Mouse (Mus musculus) heart, adult 8-10 months (tissue): Measurements from ENCODE around the gene Rnf166. TPM values are rescaled to one million over a fixed set of nuclear protein-coding genes. Genes with fewer than 3 reads are reported as not detected.
A peak's percentile ranks its signal among the peaks of the same experiment; 100 is the strongest.

Experiments used
- DNase-seq: peaks from one replicate; pipeline ENCODE4 v3.0.0; 2022; ENCODE audit warnings: low spot score
- total RNA-seq, 4 experiments: library from RNA; stranded (reverse); gene quantifications; 2 replicates each; pipeline ENCODE4 v1.2.4; 2022

The Rnf166 gene
- total RNA-seq: 10 to 100 TPM; 38.4 to 68.1 (median 57.1) TPM

- peak; percentile 86 for DNase-seq
Observed at GRCm38 (mm10) chr8:122475580-122476320, at the start of gene Rnf166, which contains the start of gene Ctu2. TSS of gene Rnf166 (minus strand) at chr8:122476064. TSS of gene Ctu2 (plus strand) at chr8:122476143.

- no peak for DNase-seq
Observed at GRCm38 (mm10) chr8:122525004-122525403, 49.1 kb upstream of the Rnf166 start.

- no peak for DNase-seq
Observed at GRCm38 (mm10) chr8:122524506-122524905, 48.6 kb upstream of the Rnf166 start.

GRCm38 (mm10) chr8:122523652-122524360, 47.9 kb upstream of the Rnf166 start:
- no peak for DNase-seq

- peak; percentile 82 for DNase-seq
Observed at GRCm38 (mm10) chr8:122522796-122523651, 47.2 kb upstream of the Rnf166 start.

- DNase-seq: no peak
Observed at GRCm38 (mm10) chr8:122520611-122521010, 44.7 kb upstream of the Rnf166 start.

- DNase-seq: peak; percentile 74
Observed at GRCm38 (mm10) chr8:122517541-122518190, 41.8 kb upstream of the Rnf166 start.

GRCm38 (mm10) chr8:122515699-122516098, 39.8 kb upstream of the Rnf166 start:
- no peak for DNase-seq

GRCm38 (mm10) chr8:122512392-122512791, 36.5 kb upstream of the Rnf166 start:
- no peak for DNase-seq

GRCm38 (mm10) chr8:122511552-122511951, 35.7 kb upstream of the Rnf166 start:
- no peak for DNase-seq

- DNase-seq: peak; percentile 82
Observed at GRCm38 (mm10) chr8:122500856-122501255, 25.0 kb upstream of the Rnf166 start.

- no peak for DNase-seq
Observed at GRCm38 (mm10) chr8:122497912-122498311, 22.0 kb upstream of the Rnf166 start.

- no peak for DNase-seq
Observed at GRCm38 (mm10) chr8:122497016-122497734, 21.3 kb upstream of the Rnf166 start.

GRCm38 (mm10) chr8:122488387-122488786, 12.5 kb upstream of the Rnf166 start:
- no peak for DNase-seq

GRCm38 (mm10) chr8:122484831-122485230, 9.0 kb upstream of the Rnf166 start:
- DNase-seq: no peak

GRCm38 (mm10) chr8:122483877-122484276, 8.0 kb upstream of the Rnf166 start:
- no peak for DNase-seq

- DNase-seq: no peak
Observed at GRCm38 (mm10) chr8:122482448-122482847, 6.6 kb upstream of the Rnf166 start.

GRCm38 (mm10) chr8:122474951-122475560, 808 bp downstream of the Rnf166 start:
- no peak for DNase-seq

GRCm38 (mm10) chr8:122473911-122474421, 1.9 kb downstream of the Rnf166 start:
- DNase-seq: no peak

GRCm38 (mm10) chr8:122470691-122471090, 5.2 kb downstream of the Rnf166 start:
- DNase-seq: no peak
